Mouse (Mus musculus) frontal cortex, adult 2 months (tissue): ENCODE data around the gene Ripor2. TPM values are rescaled to one million over a fixed set of nuclear protein-coding genes. Genes with fewer than 3 reads are reported as not detected.
A peak's percentile ranks its signal among the peaks of the same experiment; 100 is the strongest.

Experiments used
- DNase-seq, 2 experiments: peaks; one replicate each; pipeline ENCODE4 v3.0.0; 2022; ENCODE audit warnings: low spot score in 1 of 2; ENCODE audit errors: extremely low spot score in 1 of 2
- polyA plus RNA-seq: library from polyadenylated mRNA; depleted of rRNA; stranded (reverse); fragments of >200 nt; gene quantifications from 2 replicates; pipeline ENCODE4 v1.2.3, GENCODE M21; 2012

Ripor2 gene
- polyA plus RNA-seq, 1 experiment: 33.2 TPM

DNA sequence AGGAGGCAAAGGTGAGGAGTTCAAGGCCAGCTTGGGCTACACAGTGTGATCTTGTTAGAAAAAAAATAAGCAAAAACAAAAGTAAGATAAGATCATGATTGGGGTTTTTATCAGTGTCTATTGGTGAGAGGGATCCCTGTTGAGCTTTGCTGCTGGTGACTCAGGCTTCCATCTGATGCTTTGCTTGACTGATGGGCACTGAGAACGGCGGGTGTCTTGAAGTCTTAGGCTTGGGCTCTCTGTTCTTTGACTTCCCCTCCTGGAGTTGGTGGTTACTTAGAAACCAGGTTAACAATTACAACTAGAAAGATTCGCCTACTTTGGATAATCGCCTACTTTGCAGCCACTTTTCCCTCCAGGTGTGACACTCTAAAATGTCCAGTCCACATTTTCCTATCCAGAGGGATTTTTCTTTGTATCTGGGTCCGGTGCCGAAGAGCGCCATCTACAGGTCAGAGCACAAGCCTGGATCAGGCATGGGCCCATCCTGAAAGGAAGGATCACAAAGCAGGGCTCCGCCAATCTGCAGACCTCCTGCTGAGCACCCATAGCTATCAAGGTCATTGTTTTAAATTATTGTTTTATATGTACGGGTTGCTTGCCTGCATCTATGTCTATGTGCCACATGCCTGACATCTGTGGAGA is 34.1 kb downstream of the Ripor2 start:
- no peak for DNase-seq

DNA sequence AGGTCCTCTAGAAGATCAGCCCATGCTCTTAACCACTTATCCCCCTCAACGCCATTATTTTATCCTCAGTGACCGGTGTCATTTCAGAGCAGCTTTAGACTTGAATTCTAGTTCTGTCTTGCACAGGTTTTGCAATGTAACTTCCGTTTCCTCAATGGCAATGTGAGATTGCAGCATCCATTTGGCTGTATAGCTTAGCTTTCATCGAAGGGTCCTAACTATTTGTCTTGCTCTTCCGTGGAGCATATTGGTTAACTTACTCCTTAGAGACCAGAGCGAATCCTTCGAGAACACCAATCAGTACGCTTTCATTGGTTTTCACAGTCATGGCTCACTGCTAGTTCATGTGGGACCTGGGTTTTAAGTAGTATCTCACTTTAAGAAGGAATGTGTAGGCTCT is 34.7 kb downstream of the Ripor2 start:
- DNase-seq: no peak

DNA sequence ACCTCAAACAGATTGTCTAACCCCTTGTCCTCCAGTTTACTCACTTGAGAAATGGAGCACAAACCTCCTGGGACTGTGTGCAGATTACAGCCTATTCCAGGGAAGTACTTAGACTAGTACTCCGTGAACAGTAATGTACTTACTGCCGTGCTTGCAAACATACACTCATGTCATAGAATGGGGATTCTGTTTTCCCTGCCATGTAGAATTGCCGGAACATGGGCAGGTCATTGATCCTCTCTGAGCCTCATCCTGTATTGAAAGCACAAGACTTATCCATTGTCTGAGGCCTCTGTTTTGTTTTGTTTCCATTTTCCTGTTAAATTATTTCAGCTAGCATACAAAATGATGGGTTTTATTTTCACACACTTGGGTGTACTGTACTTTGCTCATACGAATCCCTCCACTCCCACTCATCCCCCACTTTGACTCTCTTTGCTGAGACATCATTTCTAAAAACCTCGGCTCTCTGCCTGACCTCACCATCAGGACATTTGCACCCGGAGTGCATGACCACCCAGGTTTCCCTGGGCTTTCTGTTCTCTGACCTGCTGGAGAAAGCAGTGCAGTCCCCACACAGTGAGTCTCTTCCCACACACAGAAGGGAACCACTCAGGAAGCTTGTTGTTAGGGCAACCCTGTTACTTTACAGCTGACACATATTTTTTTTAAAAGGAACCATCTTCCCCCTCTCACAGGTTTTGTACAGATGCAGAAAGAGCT is 35.2 kb downstream of the Ripor2 start:
- no peak for DNase-seq

DNA sequence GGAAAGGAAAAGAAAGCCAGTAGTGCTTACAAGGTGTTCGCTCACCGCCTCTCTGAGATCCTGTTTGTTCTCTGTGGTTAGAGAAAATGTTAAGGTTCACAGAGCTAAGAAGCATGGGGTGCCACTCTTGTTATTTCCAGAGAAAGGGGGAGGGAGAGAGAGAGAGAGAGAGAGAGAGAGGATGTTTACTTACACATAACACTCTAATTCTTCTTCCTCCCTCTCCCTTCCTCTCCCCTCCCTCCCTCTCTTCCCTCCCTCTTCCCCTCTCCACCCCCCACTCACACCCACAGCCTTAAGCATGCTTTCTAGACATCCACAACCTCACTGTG is 35.8 kb downstream of the Ripor2 start:
- DNase-seq: no peak

DNA sequence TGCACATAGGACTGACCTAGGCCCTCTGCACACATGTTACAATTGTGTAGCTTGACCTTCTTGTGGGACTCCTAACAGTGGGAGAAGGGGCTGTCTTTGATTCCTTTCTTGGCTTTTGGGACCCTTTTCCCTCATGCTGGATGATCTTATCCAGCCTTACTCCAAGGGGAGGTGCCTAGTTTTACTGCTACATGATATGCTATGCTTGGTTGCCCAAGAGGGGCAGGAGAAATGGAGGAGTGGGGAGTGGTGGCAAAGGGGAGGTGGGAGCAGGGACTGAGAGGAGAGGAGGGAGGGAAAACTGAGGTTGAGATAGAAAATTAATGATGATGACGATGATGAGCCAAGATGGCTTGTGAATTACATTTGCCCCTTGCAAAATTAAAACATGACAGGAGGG is 37.7 kb downstream of the Ripor2 start:
- no peak for DNase-seq

DNA sequence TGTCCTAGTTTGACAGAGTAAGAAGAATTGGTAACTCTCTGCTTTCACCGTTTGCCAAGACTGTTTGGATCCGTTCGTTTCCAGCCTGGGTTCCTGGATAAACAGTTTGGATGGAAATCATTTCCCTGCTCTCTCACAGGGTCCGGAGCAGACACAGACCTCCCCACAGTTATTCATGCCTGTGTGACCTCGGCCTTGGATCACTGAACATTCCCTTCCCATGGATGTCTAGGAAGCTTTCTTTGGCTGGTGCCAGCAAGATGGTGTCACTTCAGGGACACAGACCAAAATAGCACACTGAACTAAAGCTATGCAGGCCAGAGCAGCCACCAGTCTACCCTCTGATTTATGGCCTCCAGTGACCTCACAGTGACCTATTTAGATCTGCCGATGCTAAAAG is 38.5 kb downstream of the Ripor2 start:
- DNase-seq: no peak

DNA sequence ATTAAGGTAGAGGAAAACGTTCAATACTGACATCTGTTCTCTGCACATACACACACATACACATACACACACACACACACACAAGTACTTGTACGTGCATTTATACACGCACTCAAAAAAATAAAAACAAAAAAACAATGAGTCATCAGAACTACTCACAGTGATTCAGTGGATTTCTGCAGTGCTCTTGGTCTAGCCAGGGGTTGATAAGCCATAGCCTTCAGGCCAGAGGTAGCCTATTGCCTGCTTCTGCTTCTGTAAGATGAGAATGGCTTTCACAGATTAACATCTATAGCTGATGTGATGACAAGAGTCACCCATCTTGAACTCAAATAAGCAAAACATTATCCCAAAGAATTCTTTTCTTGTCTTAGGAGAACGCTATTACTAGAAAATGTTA is 41.6 kb downstream of the Ripor2 start:
- no peak for DNase-seq

DNA sequence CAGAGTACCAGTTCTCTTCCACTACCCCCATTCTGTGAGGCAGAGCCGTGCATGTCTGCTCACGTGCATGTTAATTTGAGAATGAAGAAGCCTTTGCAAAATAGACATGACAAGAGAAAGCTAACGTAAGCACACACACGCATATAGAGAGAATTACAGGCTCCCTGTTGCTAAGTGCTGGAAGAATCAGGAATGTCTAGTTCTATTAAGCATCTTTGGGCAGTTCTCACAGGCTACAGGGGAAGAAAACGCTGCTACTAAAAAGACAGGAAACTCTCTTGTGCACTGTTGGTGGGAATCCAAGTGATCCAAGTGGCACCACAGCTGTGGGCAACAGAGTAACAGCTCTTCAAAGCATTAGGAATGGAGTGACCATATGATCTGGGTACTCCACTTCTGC is 43.1 kb downstream of the Ripor2 start:
- no peak for DNase-seq

DNA sequence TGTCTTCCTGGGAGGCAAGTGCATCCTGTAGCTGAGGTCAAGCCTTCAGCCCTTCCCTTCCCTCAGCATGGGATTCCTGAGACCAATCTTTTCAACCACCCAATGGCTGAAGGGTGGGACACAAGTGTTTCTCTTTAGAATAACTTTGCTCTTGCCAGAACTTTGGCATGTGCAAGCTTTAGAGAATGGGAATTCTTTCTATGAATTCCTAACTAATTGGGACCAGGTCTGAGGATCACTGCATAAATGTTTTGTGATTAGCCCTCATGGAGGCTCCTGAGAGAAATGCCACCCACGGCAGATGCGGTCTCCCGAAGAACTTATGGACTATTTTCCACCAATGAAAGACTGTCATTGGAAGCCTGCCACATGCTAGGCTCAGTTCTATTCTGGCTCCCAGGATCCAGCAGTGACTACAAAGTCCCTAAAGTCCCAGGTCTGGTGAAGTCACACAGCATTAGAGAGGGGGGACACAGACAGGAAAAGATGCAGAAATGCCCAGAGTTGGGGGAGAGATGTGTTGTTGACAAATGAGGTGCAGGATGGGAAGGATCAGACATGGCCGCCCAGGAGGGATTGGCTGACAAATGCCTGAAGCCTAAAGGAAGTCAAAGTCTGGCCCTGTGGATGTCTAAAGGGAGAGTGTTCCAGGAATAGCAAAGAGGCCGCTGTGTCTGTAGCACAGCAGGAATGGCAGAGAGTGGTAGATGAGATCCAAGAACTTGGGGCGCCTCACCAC is 44.9 kb downstream of the Ripor2 start:
- DNase-seq: no peak

DNA sequence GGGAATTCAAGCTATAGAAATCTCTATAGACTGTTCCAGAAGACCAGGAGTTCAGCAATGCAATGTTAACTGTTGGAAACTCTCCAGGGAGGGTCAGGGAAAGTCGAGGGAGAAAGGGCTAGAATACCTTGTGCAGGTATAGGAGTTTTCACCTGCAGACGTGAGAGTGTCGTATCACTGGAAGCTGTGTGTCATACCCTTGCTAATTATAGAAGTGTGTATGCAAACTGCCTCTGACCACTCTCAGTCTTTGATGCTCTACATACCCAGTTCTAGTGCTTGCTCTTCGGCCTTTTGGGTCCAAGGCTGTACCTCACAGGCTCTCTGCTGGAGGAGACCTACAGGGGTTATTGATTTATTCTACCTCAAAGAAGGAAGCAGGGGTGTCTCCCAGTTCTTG is 46.2 kb downstream of the Ripor2 start:
- no peak for DNase-seq

DNA sequence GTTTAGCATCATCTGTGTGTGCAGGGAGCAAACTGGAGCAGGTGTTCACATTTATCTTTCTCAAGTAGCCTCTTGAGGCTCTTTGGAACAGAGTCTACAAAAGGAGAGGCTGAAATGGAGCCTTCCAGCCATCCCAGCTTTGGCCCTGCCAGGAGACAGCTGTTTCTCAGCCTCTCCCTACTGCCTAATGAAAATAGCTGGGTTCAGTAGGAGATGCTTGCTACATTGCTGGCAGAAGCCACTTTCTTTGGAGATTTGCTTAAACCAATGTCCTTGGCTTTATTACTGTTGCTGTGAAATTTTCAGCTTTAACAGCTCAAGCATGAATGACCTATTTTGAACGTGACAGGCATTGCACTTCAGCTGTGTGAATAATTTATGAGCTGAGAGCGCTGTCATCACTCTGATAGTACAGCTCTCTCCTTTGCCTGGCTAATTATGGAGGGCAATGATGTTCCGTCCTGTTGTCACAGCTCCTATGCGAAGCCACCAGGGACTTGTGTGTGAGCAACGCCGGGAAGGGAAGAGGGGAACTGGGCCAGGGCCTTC is 47.2 kb downstream of the Ripor2 start:
- no peak for DNase-seq

DNA sequence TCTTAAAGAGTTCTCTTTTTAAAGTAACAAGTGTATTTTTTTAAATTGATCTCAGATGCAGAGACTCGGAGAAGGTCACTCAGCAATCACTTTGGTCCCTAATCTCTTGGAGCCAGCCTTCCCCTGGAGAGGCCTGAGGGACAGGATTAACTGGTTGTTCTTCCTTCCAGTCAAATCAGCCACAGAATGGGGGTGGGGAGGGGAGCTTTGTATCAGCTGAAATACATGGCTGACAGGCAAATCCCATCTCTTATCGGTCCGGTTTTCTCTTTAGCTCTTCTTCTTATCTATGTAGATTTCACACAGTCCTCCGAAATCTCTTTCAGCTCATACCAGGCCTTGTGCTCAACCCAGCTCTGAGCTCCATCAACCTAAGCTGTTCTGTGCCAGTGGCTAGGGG is 48.4 kb downstream of the Ripor2 start:
- DNase-seq: no peak

DNA sequence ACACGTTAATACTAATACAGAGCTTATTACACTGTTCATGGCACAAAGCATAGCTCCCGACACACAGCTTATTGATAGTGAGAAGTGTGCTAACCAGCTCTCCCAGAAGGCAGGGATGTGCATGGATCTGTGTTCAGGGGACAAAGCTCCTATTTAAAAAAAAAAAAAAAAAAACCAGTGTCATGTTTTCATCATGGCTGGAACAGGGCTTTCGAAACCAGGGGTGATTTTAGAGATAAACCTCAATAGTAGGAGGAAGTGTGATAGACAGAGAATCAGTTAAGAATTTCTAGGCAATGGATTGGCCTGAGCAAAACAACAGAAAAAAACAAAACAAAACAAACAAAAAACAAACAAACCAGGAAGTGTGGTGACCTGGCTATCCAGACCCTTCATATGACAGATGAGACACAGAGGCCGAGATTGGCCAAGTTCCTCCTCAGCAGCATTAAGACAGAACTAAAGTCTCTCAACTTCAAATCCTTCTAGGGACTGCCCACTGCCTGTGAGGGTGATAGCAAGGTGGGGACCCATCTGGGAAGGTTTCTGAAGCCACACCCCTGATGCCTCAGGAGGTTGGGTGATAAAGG is 51.1 kb downstream of the Ripor2 start:
- DNase-seq: no peak

DNA sequence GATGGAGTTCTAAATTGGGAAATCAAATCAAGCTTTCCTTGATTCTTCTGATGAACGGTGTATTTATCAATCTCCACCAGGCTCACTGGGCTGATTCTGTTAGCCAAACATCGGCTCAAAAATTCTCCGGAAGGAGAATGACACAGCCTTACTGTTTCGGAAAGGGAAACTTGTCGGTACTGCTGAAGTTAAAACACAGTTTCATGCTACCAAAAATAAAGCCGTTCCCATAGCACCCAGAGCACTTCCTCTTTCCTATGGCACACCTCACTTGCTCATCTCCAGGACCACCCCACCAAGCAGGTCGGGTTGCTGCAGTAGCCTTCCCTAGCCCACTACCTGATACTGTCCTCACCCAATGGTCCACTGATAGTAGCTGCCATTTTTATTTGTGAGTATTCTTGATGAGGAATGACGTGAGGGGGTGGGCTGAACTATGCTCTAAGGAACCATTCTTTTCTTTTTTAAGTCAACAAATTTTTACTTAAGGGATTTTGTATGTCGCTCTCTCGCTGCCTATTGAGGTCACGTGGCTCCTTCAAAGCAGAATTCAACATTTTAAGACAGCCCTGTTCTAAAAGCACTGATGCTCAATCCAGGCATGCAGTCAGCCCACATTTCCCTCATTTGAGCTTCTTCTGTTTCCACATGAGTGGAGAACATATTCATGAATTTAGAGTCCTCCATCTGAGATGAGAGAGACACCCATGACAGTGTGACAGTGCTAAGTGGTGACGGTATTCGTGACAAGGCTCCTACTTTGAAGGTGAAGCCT is 52.5 kb downstream of the Ripor2 start:
- no peak for DNase-seq

DNA sequence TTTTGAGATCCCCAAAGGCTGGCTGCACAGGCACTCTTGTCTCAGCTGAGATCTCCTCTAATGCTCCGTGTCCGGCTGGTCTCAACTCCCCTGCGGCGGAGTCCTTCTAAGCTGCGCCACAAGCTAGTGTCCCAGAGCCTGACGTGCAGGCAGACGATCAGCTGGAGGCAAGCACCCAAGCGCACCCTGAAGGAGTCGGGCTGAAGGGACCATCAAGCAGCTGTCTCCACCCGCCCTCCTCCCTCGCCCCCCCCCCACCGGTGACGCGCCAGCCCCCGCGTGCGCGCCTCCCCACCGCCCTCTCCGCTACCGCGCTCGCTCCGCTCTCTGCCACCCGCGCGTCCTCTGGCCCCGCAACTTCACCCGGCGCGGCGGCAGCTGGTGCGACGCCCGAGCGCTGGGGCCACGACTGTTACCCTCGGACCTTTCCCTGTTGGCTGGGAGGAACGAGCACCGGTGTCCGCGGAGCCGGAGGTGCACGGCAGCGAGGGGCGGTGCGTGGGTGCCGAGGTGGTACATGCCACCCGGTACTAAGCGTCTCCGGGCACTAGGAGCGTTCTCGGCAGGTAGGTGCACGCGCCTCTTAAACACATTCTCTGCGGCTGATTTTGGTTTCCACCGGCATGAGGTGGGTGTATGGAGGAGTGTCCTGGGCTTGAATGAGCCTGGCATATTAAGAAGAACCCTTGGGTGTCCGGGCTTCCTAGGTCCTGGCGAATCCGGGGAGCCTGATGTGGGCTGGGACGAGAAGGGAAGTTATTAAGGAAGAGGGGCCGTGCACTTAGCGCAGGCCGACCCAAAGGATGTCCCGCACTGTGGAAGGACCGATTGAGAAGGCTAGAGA is 56.6 kb downstream of the Ripor2 start:
- peak in 1 of 2 experiments; percentile 61 for DNase-seq

DNA sequence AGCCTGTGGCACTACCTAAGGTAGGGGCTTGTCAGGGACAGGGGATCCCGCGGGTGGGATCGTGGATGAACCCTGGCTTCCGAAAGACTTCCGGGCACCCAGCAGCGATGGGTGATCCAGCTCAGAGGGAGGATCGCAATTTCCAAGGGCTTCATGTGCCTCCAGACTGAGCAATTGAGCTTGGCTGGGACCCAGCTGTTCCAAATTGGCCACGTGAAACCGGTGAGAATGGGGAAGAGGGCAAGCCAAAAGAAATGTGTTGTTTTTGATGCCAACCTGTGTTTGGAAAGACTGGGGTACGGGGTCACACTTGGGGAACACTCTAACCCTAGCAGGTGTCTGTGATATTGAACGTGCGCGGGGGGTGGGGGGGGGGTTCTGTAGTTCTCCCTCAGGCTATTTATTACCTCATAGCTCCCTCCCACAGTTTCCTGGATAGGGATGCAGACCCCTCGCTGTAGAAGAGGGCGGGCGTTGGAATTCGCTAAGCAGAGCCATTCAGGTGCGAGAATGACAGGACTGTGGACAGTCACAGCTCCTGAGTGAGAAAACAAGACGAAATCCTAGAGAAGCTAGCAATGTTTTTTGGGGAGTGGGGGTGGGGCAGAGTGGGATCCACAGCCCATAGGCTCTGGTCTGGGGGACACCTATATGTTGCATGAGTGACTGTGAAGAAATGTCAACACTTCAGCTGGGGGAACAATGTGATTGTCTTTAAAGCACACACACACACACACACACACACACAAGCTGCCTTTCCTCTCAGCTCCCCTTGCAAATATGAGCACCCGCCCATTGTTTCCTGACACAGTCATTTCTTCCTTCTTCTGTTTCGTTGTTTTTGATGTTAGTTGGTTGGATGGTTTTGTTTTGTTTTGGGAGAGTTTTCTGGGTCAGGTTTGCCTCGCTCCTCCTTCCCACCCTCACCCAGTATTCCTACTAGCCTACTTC is 57.5 kb downstream of the Ripor2 start:
- DNase-seq: no peak

DNA sequence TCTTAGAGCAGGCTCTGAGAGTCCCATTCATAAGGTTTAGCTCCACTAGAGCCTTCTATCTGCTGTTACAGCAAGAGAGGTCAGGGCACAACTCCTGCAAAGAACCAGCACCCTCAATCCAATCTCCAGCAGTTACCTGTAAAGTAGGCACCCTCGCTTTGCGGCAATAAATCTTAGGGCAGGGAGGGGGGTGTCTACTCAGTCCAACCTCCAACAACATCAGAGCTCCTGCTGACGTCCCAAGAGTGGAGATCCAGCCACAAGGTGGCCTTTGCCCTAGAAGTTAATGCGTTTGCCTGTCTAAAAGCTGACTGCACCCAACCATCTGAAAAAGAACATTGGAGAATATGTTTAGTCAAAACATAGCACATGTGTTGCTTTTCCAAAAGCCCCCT is 58.2 kb downstream of the Ripor2 start:
- DNase-seq: no peak

DNA sequence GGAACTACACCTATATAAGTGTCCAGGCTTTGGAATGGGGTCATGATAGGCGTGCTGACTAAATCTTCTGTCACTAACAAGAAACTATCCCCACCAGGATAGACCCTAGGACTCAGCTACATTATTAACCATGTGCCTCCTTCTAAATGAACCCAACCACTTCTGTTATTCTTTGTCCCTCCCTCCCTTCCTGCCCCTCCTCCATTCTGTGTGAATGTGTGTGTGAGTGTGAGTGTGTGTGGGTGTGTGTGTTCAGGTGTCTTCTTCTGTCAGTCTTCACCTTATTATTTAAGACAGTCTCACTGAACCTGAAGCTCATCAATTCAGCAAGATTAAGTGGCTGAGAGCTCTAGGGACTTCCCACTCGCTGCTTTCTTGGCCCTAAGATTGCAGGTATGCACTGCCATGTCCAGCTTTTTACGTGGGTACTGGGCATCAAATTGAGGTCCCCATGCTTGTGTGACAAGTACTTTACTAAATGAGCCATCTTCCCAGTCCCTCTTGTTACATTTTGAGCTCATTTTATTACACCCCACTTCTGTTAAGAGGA is 58.9 kb downstream of the Ripor2 start:
- DNase-seq: no peak
